Mouse (Mus musculus) C2C12 (cell line): ENCODE measurements around the gene D3Ertd254e.

Experiments
- CEBPB ChIP-seq: IDR thresholded peaks from one replicate; pipeline ENCODE4 v1.6.1; 2011; ENCODE audit warnings: low read depth, mild to moderate bottlenecking, control low read depth, moderate library complexity
- CTCF ChIP-seq: IDR thresholded peaks from one replicate; pipeline ENCODE4 v1.5.1; 2011; ENCODE audit not compliant: control insufficient read depth, insufficient read depth, insufficient read length
- MYOG ChIP-seq: IDR thresholded peaks from one replicate; pipeline ENCODE4 v1.6.1; 2011; ENCODE audit not compliant: control insufficient read depth, insufficient read length; ENCODE audit errors: extremely low read depth
- USF1 ChIP-seq: IDR thresholded peaks from one replicate; pipeline ENCODE4 v1.6.1; 2011; ENCODE audit warnings: low read depth, mild to moderate bottlenecking, control low read depth, moderate library complexity

- TF ChIP-seq CTCF (no peak), USF1 (no peak), MYOG (no peak), CEBPB (no peak)
Observed at GRCm38 (mm10) chr3:36155268-36155667, 4.5 kb downstream of the D3Ertd254e start.
